Mouse (Mus musculus): ENCODE data around the gene Emc10.

Gene Emc10

DNA sequence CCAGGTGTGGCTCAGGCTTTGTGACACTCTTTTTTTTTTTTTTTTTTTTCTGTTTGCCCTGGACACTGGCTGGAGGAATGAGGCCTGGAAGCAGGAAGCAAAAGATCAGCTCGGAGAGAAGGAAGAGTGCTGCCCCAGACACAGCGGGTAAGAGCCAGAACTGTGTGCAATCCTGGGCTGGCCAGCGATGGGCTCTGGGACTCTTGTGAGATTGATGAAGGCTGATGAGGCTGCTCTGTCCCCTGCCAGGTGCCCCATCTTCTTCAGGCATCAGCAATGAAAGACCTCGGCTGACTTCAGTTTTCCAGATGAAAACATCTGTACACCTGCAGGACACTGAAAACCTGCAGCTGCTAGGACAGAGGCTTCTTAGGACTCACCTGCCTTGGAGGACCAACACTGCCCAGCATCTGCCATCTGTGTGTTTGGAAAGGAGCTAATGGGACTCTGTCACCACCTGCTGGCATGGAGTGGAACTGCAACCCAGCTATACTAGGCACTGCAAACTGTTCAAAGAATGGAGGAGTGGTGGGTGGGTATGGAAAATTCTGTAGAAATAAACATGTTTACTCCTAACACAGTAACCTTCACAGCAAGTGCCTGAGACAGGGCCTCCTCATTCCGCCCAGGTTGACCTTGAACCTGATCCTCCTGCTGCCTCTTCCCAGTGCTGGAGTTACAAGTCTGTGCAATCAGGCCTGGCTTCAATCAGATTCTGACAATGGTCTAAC lies 11.3 kb downstream of the Emc10 start:
- DNase-seq (ENCODE audit: low spot score in 2 of 2) = peak; percentile 48 to 70

DNA sequence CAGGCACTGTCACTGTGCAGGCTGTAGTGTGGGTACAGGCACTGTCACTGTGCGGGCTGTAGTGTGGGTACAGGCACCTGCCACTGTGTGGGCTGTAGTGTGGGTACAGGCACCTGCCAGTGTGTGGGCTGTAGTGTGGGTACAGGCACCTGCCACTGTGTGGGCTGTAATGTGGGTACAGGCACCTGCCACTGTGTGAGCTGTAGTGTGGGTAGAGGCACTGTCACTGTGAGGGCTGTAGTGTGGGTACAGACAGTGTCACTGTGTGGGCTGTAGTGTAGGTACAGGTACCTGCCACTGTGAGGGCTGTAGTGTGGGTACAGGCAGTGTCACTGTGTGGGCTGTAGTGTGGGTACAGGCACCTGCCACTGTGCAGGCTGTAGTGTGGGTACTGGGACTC lies 12.2 kb downstream of the Emc10 start:
- no peak for DNase-seq (ENCODE audit: low spot score in 2 of 2)

DNA sequence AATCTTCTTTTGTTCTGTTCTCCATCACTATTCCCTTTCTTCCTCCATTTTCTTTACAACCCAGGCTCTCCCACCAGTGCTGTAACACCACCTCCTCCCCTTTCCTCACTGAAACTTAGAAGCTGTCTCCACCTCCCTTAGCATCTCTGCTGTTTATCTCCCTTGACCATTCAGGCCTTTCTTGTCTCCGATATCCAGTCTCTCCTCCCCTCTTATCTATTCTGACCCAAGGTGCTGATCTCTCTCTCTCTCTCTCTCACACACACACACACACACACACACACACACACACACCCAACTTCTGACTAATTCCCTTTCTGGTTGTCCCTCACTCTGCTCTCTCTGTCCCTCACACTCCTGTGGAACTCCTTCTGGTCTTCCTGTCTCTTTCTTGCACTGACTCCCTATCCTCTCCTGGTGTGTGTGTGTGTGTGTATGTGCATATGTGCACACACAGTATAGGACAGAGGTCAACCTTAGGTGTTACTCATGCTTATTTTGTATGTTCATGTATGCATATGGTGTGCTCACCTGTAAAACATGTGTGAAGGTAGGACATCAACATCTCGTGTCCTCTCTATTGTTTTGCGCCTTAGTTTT lies 13.4 kb downstream of the Emc10 start:
- no peak for DNase-seq (ENCODE audit: low spot score in 2 of 2)

DNA sequence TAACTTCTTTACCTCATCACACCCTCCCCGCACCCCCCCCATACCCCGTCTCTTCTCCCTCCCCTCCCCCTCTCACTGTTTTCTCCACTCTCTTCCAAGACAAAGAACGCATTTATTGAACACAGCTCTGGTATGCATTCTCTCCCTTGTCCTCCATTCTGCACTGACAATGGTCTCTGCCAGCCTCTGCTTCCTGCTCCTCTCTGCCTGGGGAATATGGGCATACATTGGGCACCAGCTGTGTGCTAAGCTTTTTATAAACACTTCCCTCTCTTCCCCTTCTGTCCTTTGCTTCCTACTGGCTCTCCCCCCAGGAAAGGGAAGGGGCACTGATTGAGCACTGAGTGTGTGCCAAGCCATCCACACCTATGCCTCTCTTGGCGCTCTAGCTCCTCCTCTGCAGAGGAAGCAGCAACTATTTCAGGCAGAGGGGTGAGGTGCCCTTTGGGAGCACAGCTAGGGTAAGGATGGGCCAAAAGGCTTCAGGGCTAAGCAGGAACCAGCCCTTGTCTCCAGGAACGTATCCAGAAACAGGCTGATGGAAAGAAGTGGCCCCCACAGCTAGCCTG lies 21.2 kb downstream of the Emc10 start:
- DNase-seq (ENCODE audit: low spot score in 2 of 2) = no peak

DNA sequence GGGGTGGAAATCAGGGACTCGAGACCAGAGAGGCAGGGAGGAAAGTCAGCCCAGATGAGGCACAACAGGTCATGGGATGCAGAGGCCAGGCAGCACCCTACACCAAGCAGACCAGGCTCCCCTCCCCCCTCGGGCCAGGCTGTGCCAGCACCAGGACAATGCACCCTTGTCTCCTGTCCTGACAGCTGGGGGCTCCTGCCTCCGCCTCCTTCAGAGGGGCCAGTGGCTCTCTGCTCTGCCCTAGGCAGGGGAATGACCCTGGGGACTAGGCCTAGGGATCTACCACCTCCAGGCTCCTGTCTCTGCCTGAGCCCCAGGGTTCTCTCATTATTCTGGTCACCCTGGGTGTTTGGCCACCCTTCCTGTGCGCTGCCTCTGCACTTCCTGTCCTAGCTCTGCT lies 21.9 kb downstream of the Emc10 start:
- no peak for DNase-seq (ENCODE audit: low spot score in 2 of 2)

GRCm38 (mm10) chr7:44472961-44473646 lies 23.2 kb downstream of the Emc10 start:
- no peak for DNase-seq (ENCODE audit: low spot score in 2 of 2)

DNA sequence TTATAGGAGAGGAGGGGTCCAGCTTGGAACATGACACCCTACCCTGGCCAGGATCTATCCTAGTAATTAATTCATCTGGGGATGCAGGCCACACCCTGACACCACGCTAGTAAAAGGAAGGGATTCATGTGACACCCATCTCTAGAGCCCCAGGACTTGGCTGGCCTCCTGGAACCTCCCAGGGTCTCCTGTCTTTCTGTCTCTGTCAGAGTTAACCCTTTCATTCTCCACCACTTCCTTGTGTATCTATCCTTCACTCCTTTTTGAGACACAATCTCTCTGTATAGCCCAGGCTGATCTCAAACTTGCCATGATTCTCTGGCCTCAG lies 23.8 kb downstream of the Emc10 start:
- DNase-seq (ENCODE audit: low spot score in 2 of 2) = no peak

DNA sequence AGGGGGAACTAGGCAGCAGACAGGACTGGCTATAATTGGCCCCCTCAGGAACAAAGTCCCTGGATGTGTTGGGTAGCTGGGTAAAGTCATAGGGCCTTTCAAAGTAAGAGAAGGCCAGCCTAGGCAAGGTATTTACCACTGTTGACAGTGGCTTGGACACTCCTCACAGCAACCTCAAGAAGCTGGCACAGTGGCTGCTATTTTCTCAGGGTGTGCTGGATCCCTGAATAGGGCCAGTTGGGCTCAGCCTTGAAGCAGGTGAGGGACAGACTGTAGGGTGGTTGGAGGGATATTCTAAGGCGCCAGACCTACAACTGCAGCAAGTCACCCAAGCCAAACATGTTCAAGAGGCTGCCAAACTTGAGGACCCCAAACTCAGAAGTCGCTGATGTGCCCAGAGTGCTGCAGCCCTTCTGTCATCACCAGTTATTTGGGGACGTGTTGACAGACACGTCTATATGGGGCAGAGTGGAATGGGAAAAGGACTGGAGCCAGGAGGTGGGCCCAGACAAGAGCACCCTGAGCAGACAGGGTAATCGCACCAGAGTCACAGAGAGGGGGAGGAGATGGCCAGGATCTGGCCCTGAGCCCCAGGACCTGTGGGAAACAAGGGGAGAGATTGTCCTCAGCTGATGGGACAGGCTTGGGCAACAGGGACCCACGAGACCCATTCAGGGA lies 24.3 kb downstream of the Emc10 start:
- no peak for DNase-seq (ENCODE audit: low spot score in 2 of 2)

DNA sequence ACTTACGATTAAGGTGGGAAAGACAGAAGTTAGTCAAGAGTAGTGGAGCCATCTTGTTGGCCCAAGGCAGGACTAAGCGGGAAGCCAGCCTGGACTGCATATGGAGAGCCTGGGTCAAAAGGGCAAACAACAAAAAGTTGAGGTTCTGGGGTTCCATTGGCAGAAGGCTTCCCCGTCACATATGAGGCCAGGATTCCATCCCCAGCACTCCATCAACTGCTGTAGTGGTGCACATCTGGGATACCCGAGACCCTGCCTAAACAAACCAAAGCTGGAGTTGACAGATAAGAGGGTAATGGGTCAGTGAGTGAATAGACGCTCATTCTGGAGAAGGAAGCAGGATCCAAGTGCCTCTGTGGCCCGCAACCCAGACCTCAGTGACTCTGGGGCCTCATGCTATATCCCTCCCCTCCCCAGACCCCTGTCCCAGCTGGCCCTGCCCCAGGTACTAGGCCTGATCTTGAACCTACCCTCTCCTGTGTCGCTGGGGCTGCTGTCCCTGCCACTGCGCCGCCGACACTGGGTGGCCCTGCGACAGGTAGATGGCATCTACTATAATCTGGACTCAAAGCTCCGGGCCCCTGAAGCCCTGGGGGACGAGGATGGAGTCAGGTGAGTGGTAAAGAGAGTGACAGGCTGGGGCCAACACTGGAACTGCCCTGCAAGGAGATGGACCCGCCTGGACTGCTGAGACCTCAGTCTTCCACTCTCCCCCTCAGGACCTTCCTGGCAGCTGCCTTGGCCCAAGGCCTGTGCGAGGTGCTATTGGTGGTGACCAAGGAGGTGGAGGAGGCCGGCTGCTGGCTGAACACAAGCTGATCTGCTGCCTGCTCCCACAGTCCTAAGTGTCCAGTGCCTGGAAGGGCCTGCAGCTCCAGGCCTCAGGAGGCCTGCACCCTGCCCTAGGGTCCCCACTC lies 25.4 kb downstream of the Emc10 start:
- no peak for DNase-seq (ENCODE audit: low spot score in 2 of 2)

GRCm38 (mm10) chr7:44469677-44470675 lies 26.4 kb downstream of the Emc10 start:
- DNase-seq (ENCODE audit: low spot score in 2 of 2) = no peak

DNA sequence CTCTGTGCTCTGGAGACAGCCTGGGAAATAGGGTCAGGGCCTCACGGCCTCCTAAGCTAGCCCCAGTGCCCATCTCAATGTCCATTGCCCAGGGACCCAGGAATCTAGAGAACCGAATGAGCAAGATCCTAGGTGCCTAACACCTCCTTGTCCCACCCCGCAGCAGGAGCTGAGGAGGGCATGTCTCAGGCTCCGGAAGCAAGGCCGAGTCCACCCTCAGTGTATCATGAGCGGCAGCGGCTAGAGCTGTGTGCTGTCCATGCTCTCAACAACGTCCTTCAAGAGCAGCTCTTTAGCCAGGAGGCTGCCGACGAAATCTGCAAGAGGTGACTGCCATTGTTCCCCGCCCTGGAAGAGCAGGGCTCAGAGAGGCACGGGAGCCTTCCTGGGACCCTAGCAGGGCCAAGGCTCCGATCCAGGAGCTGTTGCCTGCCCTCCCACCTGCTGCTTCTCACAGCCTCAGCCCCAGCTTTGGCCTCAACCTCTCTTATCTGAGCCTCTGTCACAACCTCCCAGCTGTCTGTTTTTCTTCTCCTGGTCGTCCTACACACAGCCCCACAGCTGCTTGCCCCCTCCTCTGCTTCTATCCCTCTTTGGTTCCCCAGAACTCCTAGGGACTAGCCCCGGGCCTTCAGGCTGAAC lies 27.6 kb downstream of the Emc10 start:
- no peak for DNase-seq (ENCODE audit: low spot score in 2 of 2)

- DNase-seq (ENCODE audit: low spot score in 2 of 2) = peak; percentile 90 to 94
These were observed 28.4 kb downstream of the Emc10 start, which contains the start of gene Josd2 for GRCm38 (mm10) chr7:44467811-44468411. Gene Josd2 (plus strand): TSS chr7:44467980.

DNA sequence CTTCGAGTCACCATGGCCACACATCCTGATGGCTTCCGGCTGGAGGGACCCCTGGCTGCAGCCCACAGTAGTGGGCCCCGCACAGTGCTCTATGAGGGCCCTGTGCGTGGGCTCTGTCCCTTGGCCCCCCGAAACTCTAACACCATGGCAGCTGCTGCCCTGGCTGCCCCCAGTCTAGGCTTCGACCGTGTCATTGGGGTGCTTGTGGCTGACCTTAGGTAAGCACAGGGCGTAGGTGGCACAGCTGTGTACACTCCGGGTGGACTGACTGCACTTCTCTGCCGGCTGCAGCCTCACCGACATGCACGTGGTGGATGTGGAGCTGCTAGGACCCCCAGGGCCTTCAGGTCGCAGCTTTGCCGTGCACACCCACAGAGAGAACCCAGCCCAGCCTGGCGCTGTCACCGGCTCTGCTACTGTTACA lies 29.4 kb downstream of the Emc10 start:
- DNase-seq (ENCODE audit: low spot score in 2 of 2) = no peak

DNA sequence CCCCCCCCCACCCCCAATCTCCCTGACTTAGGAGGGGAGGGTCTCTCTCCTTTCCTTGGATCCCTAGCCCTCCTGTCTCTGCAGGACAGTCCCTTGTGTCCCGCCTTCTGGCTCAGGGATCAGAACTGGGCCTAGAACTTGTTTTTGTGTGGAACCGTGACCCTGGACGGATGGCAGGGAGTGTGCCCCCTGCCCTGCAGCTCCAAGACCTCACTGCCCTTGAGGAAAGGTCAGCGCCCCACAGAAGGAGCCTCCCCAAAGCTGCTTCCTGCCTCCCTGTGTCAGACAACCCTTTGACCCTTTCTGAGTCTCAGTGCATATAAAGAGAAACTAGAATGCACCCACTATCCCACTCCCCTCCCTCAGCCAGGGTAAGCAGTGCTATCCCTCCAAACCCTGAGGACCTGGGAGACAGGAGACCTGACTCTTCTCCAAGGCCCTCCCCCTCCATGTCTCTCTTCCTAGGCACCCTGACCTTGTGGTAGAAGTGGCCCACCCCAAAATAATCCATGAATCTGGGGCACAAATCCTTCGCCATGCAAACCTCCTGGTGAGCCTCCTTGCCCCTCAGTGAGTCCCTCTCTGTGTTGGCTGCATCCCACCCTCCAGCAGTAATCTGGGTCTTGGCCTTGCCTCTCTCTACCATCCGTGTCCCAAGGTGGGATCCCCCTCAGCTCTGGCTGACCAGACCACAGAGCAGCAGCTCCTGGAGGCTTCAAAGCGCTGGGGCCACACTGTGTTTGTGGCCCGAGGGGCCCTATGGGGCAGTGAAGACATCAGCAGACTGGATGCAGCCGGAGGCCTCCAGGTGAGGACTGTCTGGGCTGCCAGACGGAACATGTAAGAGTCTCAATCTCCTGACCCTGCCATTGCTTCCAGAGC lies 30.1 kb downstream of the Emc10 start:
- DNase-seq (ENCODE audit: low spot score in 2 of 2) = no peak

- DNase-seq (ENCODE audit: low spot score in 2 of 2) = no peak
These were observed 31.2 kb downstream of the Emc10 start, which contains the start of gene Aspdh for GRCm38 (mm10) chr7:44465111-44465510. Gene Aspdh (plus strand): TSS chr7:44465391.

GRCm38 (mm10) chr7:44464511-44464910 lies 31.8 kb downstream of the Emc10 start:
- DNase-seq (ENCODE audit: low spot score in 2 of 2) = no peak

DNA sequence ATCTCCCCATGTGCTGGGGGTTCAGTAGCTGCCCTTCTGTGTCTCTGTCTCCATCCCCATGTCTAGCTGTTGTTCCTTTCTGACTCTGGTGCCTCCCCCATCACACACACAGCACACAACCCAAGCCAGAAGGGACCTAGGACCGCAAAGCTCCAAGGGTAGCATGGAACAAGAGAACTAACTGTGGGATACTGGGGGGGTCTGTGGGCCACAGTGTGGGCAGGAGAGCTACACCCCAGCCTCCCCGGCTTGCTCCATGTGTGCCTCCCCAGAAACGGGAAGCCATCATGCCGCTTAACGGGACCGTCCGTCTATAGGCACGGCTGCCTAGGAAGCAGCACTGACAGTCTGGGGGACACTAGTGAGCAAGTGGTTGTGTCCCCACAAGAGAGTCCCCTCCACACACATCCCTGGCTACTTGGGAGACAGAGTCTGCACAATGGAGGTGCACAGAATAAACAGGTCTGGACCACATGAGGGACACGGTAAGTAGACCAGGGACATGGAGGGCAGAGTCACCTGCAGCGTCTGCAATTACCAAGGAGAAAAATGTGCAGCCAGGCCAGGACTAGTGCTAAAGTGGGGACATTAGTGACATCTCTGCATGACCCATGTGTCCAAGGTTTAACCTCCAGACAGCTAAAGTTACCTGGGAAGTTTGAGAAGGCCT lies 32.6 kb downstream of the Emc10 start:
- no peak for DNase-seq (ENCODE audit: low spot score in 2 of 2)
